Mouse (Mus musculus) midbrain, embryonic 16.5 days (tissue): Measurements from ENCODE around the gene Pld1. TPM values are rescaled to one million over a fixed set of nuclear protein-coding genes. Genes with fewer than 3 reads are reported as not detected.

Experiments used
- ATAC-seq: fragments of 200-750 bp; cut with Nextera tagmentation; 2 replicates; pipeline ENCODE4 v1.8.0; 2017; ENCODE audit warnings: moderate TSS enrichment
- H3K27ac ChIP-seq: fragments of 300-500 bp; sonication (generic); 2 replicates; pipeline ENCODE4 v1.5.1; 2014; ENCODE audit warnings: mild to moderate bottlenecking, low read length, mixed read lengths
- H3K27me3 ChIP-seq: fragments of 300-500 bp; sonication (generic); 2 replicates; pipeline ENCODE4 v1.6.1; 2014; ENCODE audit warnings: low read depth, low read length, mixed read lengths; ENCODE audit not compliant: control insufficient read depth, insufficient read depth
- H3K36me3 ChIP-seq: fragments of 300-500 bp; sonication (generic); 2 replicates; pipeline ENCODE4 v1.6.1; 2014; ENCODE audit warnings: mild to moderate bottlenecking, low read length, moderate library complexity, mixed read lengths; ENCODE audit not compliant: control insufficient read depth, insufficient read depth
- H3K4me1 ChIP-seq: fragments of 300-500 bp; sonication (generic); 2 replicates; pipeline ENCODE4 v1.6.1; 2014; ENCODE audit warnings: mild to moderate bottlenecking, low read length, mixed read lengths; ENCODE audit not compliant: control insufficient read depth, insufficient read depth
- H3K4me2 ChIP-seq: fragments of 300-500 bp; sonication (generic); 2 replicates; pipeline ENCODE4 v1.6.1; 2014; ENCODE audit warnings: mild to moderate bottlenecking, low read length, mixed read lengths
- H3K4me3 ChIP-seq: fragments of 300-500 bp; sonication (generic); 2 replicates; pipeline ENCODE4 v1.5.1; 2014; ENCODE audit warnings: low read depth, mild to moderate bottlenecking, low read length, moderate library complexity, mixed read lengths
- H3K9ac ChIP-seq: fragments of 300-500 bp; sonication (generic); 2 replicates; pipeline ENCODE4 v1.6.1; 2014; ENCODE audit warnings: low read depth, low read length, mixed read lengths
- H3K9me3 ChIP-seq: fragments of 300-500 bp; sonication (generic); replicated peaks from 2 replicates; pipeline ENCODE4 v1.6.1; 2014; ENCODE audit warnings: mild to moderate bottlenecking, low read length, mixed read lengths; ENCODE audit not compliant: control insufficient read depth, poor library complexity, severe bottlenecking
- WGBS: fragments of 180-500 bp; shearing (Covaris S2); extraction: QIAGEN DNeasy Blood & Tissue Kit; methylation state at CpG from one replicate; pipeline ENCODE4 v1.1.7; 2014; 5-methylcytosine and 5-hydroxymethylcytosine counted together
- polyA plus RNA-seq: library from polyadenylated mRNA; unstranded; fragments of >200 nt; fragmentation: Nextera tagmentation; extraction: Ambion mirVana; gene quantifications from 2 replicates; pipeline ENCODE4 v1.2.1, GENCODE M21; 2015

The Pld1 gene
- polyA plus RNA-seq, 1 experiment from 2014 or later, result 4.0 TPM

DNA sequence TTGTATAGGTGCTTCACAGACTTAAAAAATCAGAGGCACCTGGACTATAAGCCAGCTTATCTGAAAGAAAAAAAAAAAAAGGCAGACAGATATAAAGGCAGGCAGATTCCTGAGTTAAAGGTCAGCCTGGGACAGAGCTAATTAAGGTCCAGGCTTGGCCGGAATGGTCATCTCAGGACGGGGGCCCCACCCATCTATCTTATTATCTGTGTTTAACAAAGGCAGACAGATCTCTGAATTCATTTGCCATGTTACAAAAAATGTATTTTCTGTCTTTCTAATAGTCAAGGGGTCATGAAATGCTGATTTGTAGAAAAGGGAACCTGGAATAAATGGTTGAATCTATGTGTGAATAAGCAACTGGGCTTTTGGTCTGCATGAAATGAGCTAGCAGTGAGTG lies 30.2 kb upstream of the Pld1 start:
- H3K4me3 ChIP-seq, result no peak overlapping the region
- WGBS, result 93% methylated on average over 2 of the region's 2 CpGs
- H3K4me1 ChIP-seq, result no peaks in the 10 kb centered on the region
- no peak overlapping the region for H3K9ac ChIP-seq
- H3K4me2 ChIP-seq, result no peak overlapping the region
- no peak for ATAC-seq
- no peak overlapping the region for H3K27ac ChIP-seq
- 0 out of 2 replicates have a peak, but pooled peaks cover 4% of the 10 kb centered on the region for H3K9me3 ChIP-seq
- no peaks in the 10 kb centered on the region for H3K27me3 ChIP-seq
- H3K36me3 ChIP-seq, result no peaks in the 10 kb centered on the region

DNA sequence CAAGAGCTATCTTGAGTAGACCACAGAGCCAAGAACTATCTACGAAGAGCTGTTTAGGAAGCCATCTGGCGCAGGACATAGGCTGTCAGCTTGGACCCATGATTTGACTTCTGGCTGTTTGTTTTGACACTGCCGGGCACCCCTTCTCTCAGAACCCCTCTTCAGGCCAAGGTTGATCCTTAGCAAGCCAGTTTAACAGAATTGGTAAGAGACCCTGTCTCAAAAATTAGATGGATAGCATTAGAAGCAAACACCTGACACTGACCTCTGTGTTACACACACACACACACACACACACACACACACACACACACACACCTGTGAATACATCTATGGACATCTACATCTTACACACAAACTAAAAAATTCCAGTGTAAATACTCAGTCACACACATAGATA lies 29.5 kb upstream of the Pld1 start:
- no peak overlapping the region for H3K4me2 ChIP-seq
- H3K4me1 ChIP-seq, result no peaks in the 10 kb centered on the region
- no peak overlapping the region for H3K9ac ChIP-seq
- H3K27ac ChIP-seq, result no peak overlapping the region
- 0 out of 2 replicates have a peak, but pooled peaks cover 4% of the 10 kb centered on the region for H3K9me3 ChIP-seq
- H3K27me3 ChIP-seq, result no peaks in the 10 kb centered on the region
- no peaks in the 10 kb centered on the region for H3K36me3 ChIP-seq
- 99% methylated on average over 3 of the region's 3 CpGs for WGBS
- no peak for ATAC-seq
- H3K4me3 ChIP-seq, result no peak overlapping the region

DNA sequence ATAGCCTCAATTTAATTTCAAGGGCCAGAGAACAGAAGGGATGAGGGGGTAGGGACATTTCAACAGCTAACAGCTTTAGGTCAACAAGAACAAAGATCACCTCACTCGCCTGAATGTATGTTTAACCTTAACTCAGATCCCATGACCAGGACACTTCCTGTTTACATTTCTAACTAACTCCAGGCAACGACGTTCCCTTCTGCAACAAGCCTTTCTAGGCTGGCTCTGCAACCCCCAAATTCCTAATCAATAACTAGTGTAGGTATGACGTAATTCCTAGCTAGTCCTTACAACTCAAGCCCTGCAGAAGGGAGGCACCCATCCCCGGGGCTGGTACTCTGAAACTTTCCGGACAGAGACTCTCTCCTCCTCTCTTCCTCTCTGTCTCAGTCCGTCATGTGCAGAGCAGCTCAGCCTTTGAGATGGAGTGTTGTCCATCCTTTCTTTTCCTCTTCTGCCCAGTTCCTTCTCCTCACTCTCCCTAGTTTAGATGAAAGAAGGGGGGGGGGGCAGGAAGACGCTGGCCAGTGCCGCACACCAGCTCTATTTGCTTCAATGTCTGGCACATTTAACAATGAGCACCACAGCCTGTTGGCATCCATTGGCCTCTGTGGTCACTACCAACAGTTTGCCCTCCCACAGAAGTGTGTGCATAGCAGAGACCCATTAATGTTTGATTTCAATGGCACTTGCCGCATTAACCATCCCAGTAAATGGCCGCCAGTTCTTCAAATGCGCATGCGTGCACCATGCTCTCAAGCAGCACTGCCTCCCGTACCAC lies 19.6 kb upstream of the Pld1 start:
- Histone ChIP-seq H3K27me3 (no peaks in the 10 kb centered on the region), H3K36me3 (no peaks in the 10 kb centered on the region), H3K9ac (no peak overlapping the region), H3K4me2 (no peak overlapping the region), H3K9me3 (peaks cover 3% of the 10 kb centered on the region; the same call in 1 of the 2 replicates), H3K27ac (no peak overlapping the region), H3K4me1 (no peaks in the 10 kb centered on the region), H3K4me3 (no peak overlapping the region)
- no peak for ATAC-seq
- WGBS, result 93% methylated on average over 14 of the region's 14 CpGs

DNA sequence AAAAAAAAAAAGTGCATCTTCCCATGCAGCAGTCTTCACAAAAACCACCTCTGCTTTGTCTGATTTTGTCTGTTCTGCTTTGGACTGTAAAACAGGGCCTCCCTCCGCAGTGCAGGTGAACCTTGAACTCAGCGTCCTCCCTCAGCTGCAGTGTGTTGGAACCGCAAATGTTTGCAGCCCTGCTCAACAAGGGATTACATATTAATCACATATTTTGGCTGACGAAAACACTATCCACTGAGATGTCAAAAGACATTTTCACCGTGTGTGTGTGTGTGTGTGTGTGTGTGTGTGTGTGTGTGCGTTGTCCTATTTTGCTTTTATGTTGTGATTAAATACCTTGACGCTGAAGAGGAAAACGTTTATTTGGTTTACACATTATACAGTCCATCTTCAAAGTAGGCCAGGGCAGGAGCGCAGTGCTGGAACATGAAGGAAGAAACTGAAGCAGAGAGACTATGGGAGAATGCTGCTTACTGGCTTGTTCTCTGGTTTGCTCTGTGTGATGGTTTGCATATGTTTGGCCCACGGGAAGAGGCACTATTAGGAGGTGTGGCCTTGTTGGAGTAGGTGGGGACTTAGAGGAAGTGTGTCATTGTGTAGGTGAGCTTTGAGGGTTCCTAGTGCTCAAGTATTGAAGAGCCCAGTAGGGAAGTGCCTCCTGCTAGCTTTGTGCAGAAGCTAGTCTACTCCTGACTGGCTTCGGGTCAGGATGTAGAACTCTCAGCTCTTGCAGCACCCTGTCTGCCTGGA lies 17.1 kb upstream of the Pld1 start:
- WGBS, result 90% methylated on average over 11 of the region's 11 CpGs
- Histone ChIP-seq H3K4me3 (no peak overlapping the region), H3K4me1 (no peaks in the 10 kb centered on the region), H3K27ac (no peak overlapping the region), H3K9ac (no peak overlapping the region), H3K36me3 (no peaks in the 10 kb centered on the region), H3K9me3 (peaks cover 3% of the 10 kb centered on the region; the same call in 1 of the 2 replicates), H3K4me2 (no peak overlapping the region), H3K27me3 (no peaks in the 10 kb centered on the region)
- no peak for ATAC-seq

DNA sequence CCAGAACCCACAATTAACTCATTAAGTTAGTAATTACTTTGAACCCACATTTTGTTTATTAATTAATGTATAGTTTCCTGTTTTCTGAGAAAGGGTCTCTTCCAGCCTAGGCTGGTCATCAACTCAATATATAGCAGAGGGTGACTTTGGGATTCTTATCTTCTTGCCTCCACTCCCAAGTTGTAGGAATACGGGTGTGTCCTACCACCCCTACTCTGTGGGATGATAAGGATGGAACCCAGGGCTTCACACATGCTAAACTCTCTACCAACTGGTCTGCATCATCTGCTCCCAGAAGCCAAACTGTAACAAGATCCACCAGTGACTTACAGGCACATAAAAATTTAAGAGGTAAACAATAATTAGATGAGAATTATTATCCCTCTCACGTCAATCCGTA lies 14.5 kb upstream of the Pld1 start:
- no peak overlapping the region for H3K27ac ChIP-seq
- H3K9me3 ChIP-seq, result peaks cover 3% of the 10 kb centered on the region; the same call in 1 of the 2 replicates
- H3K4me3 ChIP-seq, result no peak overlapping the region
- H3K36me3 ChIP-seq, result no peaks in the 10 kb centered on the region
- no peak overlapping the region for H3K4me2 ChIP-seq
- H3K9ac ChIP-seq, result no peak overlapping the region
- WGBS, result 86% methylated on average over 3 of the region's 3 CpGs
- ATAC-seq, result no peak
- H3K4me1 ChIP-seq, result no peaks in the 10 kb centered on the region
- no peaks in the 10 kb centered on the region for H3K27me3 ChIP-seq

DNA sequence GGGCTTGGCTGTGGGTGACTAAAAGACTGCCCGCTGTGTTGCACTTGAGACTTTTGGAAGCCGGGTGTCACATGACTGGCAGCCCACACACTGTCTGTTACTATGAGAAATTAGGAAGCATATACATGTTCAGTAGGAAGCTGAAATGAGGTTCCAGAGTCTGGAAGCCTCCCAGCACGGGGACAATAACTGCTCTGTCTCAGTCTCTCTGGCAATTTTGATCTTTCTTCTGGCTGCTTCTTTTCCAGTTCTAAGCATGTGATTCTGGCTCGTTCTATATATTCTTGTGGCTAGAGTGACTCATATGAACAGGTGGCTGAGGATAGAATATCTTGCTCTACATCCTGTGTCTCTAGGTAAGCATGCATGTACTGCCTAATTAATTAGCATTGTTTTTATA lies 9.3 kb upstream of the Pld1 start:
- 90% methylated on average over 4 of the region's 4 CpGs for WGBS

DNA sequence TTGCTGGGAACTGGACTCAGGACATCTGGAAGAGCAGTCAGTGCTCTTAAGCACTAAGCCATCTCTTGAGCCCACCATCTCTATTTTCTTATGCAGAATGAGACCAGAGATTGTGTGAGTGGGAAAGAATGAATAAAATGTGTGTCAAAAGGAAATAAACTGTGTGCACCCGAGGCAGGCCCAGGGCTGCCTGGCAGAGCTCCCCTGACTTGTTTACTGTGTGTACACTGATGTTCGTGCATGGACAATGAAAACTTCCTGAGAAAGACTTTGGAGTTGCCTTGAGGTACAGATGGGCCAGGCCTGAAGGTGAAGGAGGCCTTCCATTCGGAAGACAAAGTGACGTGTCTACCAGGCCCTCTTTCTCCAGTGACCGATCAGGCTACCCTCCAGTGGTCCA lies 6.1 kb upstream of the Pld1 start:
- Histone ChIP-seq H3K4me3 (no peak overlapping the region), H3K9ac (no peak overlapping the region), H3K36me3 (no peaks in the 10 kb centered on the region), H3K27me3 (no peaks in the 10 kb centered on the region), H3K4me2 (no peak overlapping the region), H3K4me1 (no peaks in the 10 kb centered on the region), H3K27ac (no peak overlapping the region), H3K9me3 (no peaks in the 10 kb centered on the region)
- no peak for ATAC-seq
- WGBS, result 91% methylated on average over 5 of the region's 5 CpGs

More for the DNA sequence above, 9.3 kb upstream of the Pld1 start:
- Histone ChIP-seq H3K4me2 (no peak overlapping the region), H3K9me3 (no peaks in the 10 kb centered on the region), H3K4me1 (no peaks in the 10 kb centered on the region), H3K4me3 (no peak overlapping the region), H3K36me3 (no peaks in the 10 kb centered on the region), H3K27ac (no peak overlapping the region), H3K27me3 (no peaks in the 10 kb centered on the region), H3K9ac (no peak overlapping the region)
- ATAC-seq, result no peak

DNA sequence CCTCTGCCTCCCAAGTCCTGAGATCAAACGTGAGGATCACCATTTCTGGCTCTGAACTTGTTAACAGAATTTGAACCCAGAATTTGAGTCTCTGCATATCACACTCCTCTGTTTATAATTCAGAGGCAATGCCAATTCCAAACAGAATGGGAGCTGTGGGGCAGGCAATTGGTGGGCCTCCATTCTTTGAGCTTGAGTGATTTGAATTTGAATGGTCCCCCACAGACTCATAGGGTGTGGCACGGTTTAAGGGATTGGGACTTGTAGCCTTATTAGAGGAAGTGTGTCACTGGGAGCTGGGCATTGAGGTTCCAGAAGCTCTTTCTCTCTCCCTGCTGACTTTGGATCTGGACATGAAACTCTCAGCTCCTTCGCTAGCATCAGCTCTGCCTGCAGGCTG lies 2.9 kb upstream of the Pld1 start:
- peaks cover 8% of the 10 kb centered on the region; the same call in 1 of the 2 replicates for H3K4me1 ChIP-seq
- no peaks in the 10 kb centered on the region for H3K36me3 ChIP-seq
- 51% methylated on average over 3 of the region's 3 CpGs for WGBS
- H3K9ac ChIP-seq, result no peak overlapping the region
- H3K4me3 ChIP-seq, result no peak overlapping the region
- no peak for ATAC-seq
- no peak overlapping the region for H3K4me2 ChIP-seq
- H3K27ac ChIP-seq, result no peak overlapping the region
- no peaks in the 10 kb centered on the region for H3K27me3 ChIP-seq
- H3K9me3 ChIP-seq, result no peaks in the 10 kb centered on the region

DNA sequence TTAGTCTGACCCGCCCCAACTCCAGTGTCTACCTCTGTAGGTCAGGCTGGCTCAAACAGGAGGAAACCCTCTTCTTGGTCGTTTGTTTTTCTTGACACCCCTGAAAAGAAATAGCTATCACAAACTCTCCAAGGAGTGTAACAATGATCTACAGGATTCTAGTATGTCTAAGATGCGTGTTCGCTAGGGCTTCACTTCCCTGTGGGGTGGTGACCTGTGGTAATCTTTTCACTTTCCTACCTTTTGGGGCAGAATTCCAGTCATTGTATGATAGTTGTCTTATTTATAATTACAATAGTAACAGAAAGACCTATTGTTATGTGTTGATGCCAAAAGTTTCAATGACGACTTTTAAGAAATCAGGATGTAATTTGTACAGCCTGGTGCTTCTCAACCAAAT lies 1.8 kb upstream of the Pld1 start:
- no peaks in the 10 kb centered on the region for H3K36me3 ChIP-seq
- ATAC-seq, result no peak
- no peak overlapping the region for H3K4me3 ChIP-seq
- no peak overlapping the region for H3K9ac ChIP-seq
- WGBS, result 83% methylated on average over 5 of the region's 5 CpGs
- no peaks in the 10 kb centered on the region for H3K9me3 ChIP-seq
- no peak overlapping the region for H3K27ac ChIP-seq
- H3K4me2 ChIP-seq, result no peak overlapping the region
- no peaks in the 10 kb centered on the region for H3K27me3 ChIP-seq
- peaks cover 8% of the 10 kb centered on the region; the same call in 1 of the 2 replicates for H3K4me1 ChIP-seq
